Mouse (Mus musculus) lung, postnatal 0 days (tissue): ENCODE results near the gene P3h2. TPM values are rescaled to one million over a fixed set of nuclear protein-coding genes. Genes with fewer than 3 reads are reported as not detected.
A peak's percentile ranks its signal among the peaks of the same experiment; 100 is the strongest.

Experiments
- ATAC-seq: fragments of 200-750 bp; cut with Nextera tagmentation; 2 replicates; pipeline ENCODE4 v1.8.0; 2017; ENCODE audit warnings: moderate library complexity
- DNase-seq: peaks from one replicate; pipeline ENCODE4 v3.0.0-alpha.2; 2016; ENCODE audit warnings: low spot score
- H3K27ac ChIP-seq: fragments of 300-500 bp; sonication (generic); 2 replicates; pipeline ENCODE4 v1.5.1; 2014; ENCODE audit warnings: antibody characterized with exemption, mild to moderate bottlenecking, low read length, mixed read lengths
- H3K27me3 ChIP-seq: fragments of 300-500 bp; sonication (generic); replicated peaks from 2 replicates; pipeline ENCODE4 v1.6.1; 2014; ENCODE audit warnings: low read length, mixed read lengths; ENCODE audit not compliant: insufficient read depth
- H3K36me3 ChIP-seq: fragments of 300-500 bp; sonication (generic); 2 replicates; pipeline ENCODE4 v1.6.1; 2014; ENCODE audit warnings: low read length, mixed read lengths; ENCODE audit not compliant: insufficient read depth
- H3K4me1 ChIP-seq: fragments of 300-500 bp; sonication (generic); 2 replicates; pipeline ENCODE4 v1.6.1; 2014; ENCODE audit warnings: antibody characterized with exemption, low read depth, low read length, mixed read lengths; ENCODE audit not compliant: insufficient read depth
- H3K4me2 ChIP-seq: fragments of 300-500 bp; sonication (generic); replicated peaks from 2 replicates; pipeline ENCODE4 v1.6.1; 2014; ENCODE audit warnings: low read depth, mild to moderate bottlenecking, low read length, moderate library complexity, mixed read lengths
- H3K4me3 ChIP-seq: fragments of 300-500 bp; sonication (generic); 2 replicates; pipeline ENCODE4 v1.5.1; 2014; ENCODE audit warnings: low read depth, low read length
- H3K9ac ChIP-seq: fragments of 300-500 bp; sonication (generic); replicated peaks from 2 replicates; pipeline ENCODE4 v1.6.1; 2014; ENCODE audit warnings: low read depth, mild to moderate bottlenecking
- H3K9me3 ChIP-seq: fragments of 300-500 bp; sonication (generic); 2 replicates; pipeline ENCODE4 v1.6.1; 2016; ENCODE audit warnings: low read length, mixed read lengths
- CTCF ChIP-seq: IDR thresholded peaks from 2 replicates; pipeline ENCODE4 v1.5.1; 2016; ENCODE audit warnings: antibody characterized with exemption, mild to moderate bottlenecking
- EP300 ChIP-seq: IDR thresholded peaks from 2 replicates; pipeline ENCODE4 v1.6.1; 2016; ENCODE audit warnings: antibody characterized with exemption, mild to moderate bottlenecking, control low read depth
- WGBS: fragments of 180-500 bp; shearing (Covaris S2); extraction: QIAGEN DNeasy Blood & Tissue Kit; methylation state at CpG from one replicate; pipeline ENCODE4 v1.1.7; 2014; 5-methylcytosine and 5-hydroxymethylcytosine counted together
- polyA plus RNA-seq: library from polyadenylated mRNA; unstranded; fragments of >200 nt; fragmentation: Nextera tagmentation; extraction: Ambion mirVana; gene quantifications from 2 replicates; pipeline ENCODE4 v1.2.1, GENCODE M21; 2015

P3h2 gene
- polyA plus RNA-seq, 1 experiment from 2014 or later = 1.5 TPM

DNA sequence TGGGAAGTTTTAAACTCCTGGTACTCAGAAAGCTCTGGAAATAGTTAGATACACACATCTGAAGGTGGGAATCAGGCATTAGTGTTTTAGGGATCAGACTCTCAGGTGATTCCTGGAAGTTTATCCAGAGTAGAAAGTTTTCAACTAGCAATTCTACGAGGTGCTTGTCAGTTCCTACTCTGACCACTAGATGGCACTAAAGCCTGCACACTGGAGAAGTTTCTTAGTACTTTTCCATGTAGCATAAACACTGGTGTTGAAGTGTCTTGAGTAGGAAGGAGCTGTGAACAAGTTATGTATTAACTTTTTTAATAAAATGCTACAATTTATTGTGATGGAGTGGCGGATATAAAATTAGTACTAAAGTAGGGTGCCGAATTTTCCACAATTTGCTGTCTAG is 141.7 kb downstream of the P3h2 start:
- WGBS = 14% methylated on average over 3 of the region's 3 CpGs
- peak; percentile 46 for ATAC-seq
- Histone ChIP-seq H3K4me3 (no peak overlapping the region), H3K27me3 (no peaks in the 10 kb centered on the region), H3K9me3 (no peaks in the 10 kb centered on the region), H3K9ac (no peak overlapping the region), H3K36me3 (no peaks in the 10 kb centered on the region), H3K4me2 (no peak overlapping the region), H3K4me1 (no peaks in the 10 kb centered on the region; the same call in 1 of the 2 replicates), H3K27ac (no peak overlapping the region)
- peak; percentile 88 for DNase-seq
- TF ChIP-seq EP300 (no peak), CTCF (peak; percentile 94)

DNA sequence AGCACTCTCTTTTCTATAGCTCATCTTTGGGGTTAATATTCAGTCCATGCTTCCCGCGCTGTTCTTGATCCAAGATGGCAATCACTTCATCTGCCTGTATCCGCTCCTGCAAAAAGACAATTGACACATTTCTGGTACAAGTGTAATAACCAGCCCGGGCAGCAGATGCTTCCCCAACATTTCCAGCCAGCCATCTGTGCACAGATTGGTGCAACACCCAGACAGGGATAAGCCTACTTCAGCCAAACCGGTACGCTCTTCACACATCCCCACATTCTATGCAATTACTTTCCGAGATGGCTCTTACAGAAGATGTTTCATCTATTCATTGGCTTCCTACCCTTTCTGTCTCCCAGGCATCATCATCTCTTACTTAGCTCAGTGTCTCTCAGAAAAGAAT is 145.2 kb downstream of the P3h2 start:
- ATAC-seq = no peak
- Histone ChIP-seq H3K27ac (no peak overlapping the region), H3K4me1 (no peaks in the 10 kb centered on the region; the same call in 1 of the 2 replicates), H3K4me3 (no peak overlapping the region), H3K36me3 (no peaks in the 10 kb centered on the region), H3K9me3 (no peaks in the 10 kb centered on the region), H3K9ac (no peak overlapping the region), H3K27me3 (no peaks in the 10 kb centered on the region), H3K4me2 (no peak overlapping the region)
- TF ChIP-seq EP300 (no peak), CTCF (no peak)
- no peak for DNase-seq
- WGBS = 89% methylated on average over 7 of the region's 7 CpGs

DNA sequence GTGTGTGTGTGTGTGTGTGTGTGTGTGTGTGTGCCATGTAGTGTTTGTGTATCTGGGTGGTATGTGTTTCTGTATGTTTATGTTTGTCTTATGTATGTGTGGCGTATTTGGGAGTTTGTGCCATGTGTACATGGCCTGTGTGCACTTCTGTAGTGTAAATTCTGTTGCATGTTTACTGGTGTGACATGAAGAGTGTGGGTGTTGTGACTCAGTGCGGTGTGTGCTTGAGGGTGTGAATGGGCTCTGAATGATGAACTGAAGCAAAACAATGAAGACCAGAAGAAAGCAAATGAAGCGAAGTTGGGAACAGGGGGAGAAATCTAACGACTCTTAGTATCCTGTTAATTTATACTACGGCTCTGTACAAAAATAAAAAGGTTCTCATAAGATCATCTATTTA is 145.7 kb downstream of the P3h2 start:
- Histone ChIP-seq H3K36me3 (no peaks in the 10 kb centered on the region), H3K4me1 (no peaks in the 10 kb centered on the region; the same call in 1 of the 2 replicates), H3K27ac (no peak overlapping the region), H3K27me3 (no peaks in the 10 kb centered on the region), H3K9ac (no peak overlapping the region), H3K4me2 (no peak overlapping the region), H3K4me3 (no peak overlapping the region), H3K9me3 (no peaks in the 10 kb centered on the region)
- DNase-seq (no peak), ATAC-seq (no peak)
- TF ChIP-seq EP300 (no peak), CTCF (no peak)
- WGBS = 93% methylated on average over 5 of the region's 5 CpGs

DNA sequence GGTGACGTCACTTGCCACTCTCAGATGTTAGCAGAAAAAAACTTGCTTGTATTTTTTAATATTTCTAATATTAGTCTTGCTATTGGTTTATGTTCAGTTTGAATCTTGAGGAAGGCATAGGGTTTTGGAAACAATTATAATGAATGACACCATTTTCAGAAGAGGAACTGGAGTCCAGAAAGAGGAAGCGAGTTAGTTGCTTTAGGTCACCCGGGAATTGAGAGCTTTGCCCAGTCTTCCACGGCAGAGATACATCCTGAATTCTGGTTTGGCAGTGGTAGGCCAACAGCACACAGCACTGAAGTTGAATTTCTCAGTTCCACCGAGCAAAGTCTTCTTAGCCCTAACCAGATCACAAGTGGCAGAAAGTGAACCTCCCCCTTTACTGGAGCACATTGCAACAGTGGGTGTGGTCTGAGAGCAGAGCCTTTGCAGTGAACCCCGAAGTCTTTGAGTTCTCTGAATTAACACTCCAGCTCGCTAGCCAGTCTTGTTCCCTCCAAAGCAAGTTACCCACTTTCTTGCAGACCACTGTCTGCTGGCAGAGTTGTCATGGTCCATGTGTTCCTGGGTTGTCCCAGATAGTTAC is 146.8 kb downstream of the P3h2 start:
- no peaks in the 10 kb centered on the region; the same call in 1 of the 2 replicates for H3K4me1 ChIP-seq
- TF ChIP-seq CTCF = no peak
- no peak for TF ChIP-seq EP300
- H3K27me3 ChIP-seq = no peaks in the 10 kb centered on the region
- H3K9me3 ChIP-seq = no peaks in the 10 kb centered on the region
- H3K27ac ChIP-seq = no peak overlapping the region
- DNase-seq (peak; percentile 70), ATAC-seq (peak; percentile 68)
- no peak overlapping the region for H3K4me3 ChIP-seq
- H3K9ac ChIP-seq = no peak overlapping the region
- 57% methylated on average over 7 of the region's 7 CpGs for WGBS
- no peak overlapping the region for H3K4me2 ChIP-seq
- H3K36me3 ChIP-seq = no peaks in the 10 kb centered on the region

DNA sequence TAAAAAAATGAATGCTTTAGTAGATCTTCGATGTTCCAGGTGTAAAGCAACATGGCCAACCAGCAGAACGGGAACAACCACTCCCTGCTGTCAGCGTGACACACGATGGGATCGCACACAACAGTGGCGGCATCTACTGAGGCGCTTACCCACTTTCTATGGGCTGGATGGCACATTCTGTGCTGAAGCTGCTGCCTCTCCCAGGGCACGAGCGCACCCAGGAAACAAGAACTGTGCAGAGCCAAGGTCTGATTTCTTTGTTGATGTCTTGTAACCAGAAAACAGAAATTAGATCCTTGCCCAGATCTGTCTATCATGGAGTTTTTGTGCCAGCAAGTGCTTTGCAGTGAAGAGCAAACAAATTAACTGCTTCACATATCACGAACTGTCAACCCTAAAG is 147.4 kb downstream of the P3h2 start:
- Histone ChIP-seq H3K4me1 (no peaks in the 10 kb centered on the region; the same call in 1 of the 2 replicates), H3K4me2 (no peak overlapping the region), H3K9ac (no peak overlapping the region), H3K27ac (no peak overlapping the region), H3K4me3 (no peak overlapping the region), H3K36me3 (no peaks in the 10 kb centered on the region), H3K9me3 (no peaks in the 10 kb centered on the region), H3K27me3 (no peaks in the 10 kb centered on the region)
- TF ChIP-seq EP300 (no peak), CTCF (no peak)
- 87% methylated on average over 10 of the region's 10 CpGs for WGBS
- DNase-seq = no peak
- no peak for ATAC-seq

DNA sequence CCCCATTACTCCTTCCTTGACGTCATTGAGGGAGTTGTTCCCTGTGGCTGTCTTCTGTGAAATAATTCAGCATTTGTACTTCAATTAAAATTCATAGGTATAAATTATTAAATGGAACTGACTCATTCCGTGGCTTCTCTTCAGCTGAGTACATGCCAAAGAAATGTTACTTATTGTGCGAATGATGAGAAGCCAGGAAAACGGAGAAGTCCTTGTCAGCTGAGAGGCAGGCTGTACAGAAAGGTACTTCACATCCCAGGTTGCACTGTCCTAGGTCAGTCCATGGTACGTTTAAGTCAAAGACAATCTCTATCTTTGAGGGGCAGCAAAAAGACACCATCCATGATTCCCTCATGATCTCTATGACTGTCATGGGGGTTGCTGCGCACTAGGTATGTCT is 148.8 kb downstream of the P3h2 start:
- ATAC-seq = no peak

DNA sequence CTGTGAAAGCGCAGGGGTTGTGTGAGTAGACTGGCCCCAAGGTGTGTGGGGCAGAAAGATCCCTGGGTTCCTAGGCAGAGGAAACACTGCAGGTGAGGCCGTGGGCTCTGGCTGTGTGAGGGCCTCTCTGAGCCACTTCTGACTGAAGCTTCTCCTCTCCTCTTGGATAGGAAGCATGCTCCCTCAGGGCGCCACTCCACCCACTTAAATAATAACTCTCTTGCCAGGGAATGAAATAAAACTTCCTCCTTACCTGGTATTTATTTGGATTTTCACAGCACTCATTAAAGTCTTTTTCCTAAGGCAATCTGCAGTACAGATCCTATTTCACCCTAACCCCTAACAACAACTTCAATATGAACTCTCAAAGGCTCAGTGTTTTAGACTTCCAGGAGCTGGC is 151.0 kb downstream of the P3h2 start:
- Histone ChIP-seq H3K9me3 (no peaks in the 10 kb centered on the region), H3K4me3 (no peak overlapping the region), H3K4me2 (no peak overlapping the region), H3K27ac (no peak overlapping the region), H3K4me1 (no peaks in the 10 kb centered on the region; the same call in 1 of the 2 replicates), H3K36me3 (no peaks in the 10 kb centered on the region), H3K9ac (no peak overlapping the region), H3K27me3 (no peaks in the 10 kb centered on the region)
- no peak for DNase-seq
- TF ChIP-seq EP300 (no peak), CTCF (no peak)
- 65% methylated on average over 3 of the region's 3 CpGs for WGBS
- ATAC-seq = peak; percentile 50; the same call in 1 of the 2 replicates

More for the DNA sequence above, 148.8 kb downstream of the P3h2 start:
- no peak overlapping the region for H3K4me3 ChIP-seq
- H3K4me2 ChIP-seq = no peak overlapping the region
- H3K27me3 ChIP-seq = no peaks in the 10 kb centered on the region
- TF ChIP-seq EP300 (no peak), CTCF (no peak)
- DNase-seq = no peak
- no peaks in the 10 kb centered on the region; the same call in 1 of the 2 replicates for H3K4me1 ChIP-seq
- H3K9ac ChIP-seq = no peak overlapping the region
- H3K9me3 ChIP-seq = no peaks in the 10 kb centered on the region
- H3K27ac ChIP-seq = no peak overlapping the region
- WGBS = 88% methylated on average over 6 of the region's 6 CpGs
- no peaks in the 10 kb centered on the region for H3K36me3 ChIP-seq
